Mouse (Mus musculus) spleen, adult 2 months (tissue): ENCODE measurements at regions not wholly inside any gene's neighbourhood (a gene's known extent, or its start where the extent isn't known, plus 50 kb on each side); places are given as distances from the start of the nearest gene placed in this dataset.

ENCODE experiments used
- CTCF ChIP-seq: fragments of 200-500 bp; IDR thresholded peaks from 2 replicates; pipeline ENCODE4 v1.5.1; 2011; ENCODE audit warnings: mild to moderate bottlenecking, inconsistent platforms; ENCODE audit not compliant: insufficient read depth, insufficient read length, insufficient replicate concordance; ENCODE audit errors: extremely low read depth
- POLR2A ChIP-seq: fragments of 200-500 bp; IDR thresholded peaks from 2 replicates; pipeline ENCODE4 v1.6.1; 2011; ENCODE audit warnings: low read depth, low read length, inconsistent platforms

DNA sequence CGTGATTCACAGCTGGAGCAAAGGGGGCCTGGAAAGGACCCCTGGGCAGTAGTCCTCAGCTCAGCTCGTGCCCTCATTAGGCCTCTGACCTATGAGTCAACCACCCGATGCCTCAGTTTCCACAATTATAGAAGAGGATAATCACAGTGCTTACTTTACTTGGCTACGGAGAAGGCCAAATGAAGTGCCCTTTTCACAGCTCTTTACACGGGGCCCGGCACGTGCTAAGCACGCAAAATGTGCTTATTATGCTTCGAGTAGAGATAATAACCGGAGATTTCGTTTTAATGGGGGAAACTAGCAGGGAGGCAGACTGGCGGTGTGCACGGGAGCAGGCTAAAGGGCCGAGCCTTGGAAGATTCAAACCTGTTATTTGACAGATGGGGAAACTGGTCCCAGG is 102.4 kb upstream of the Jun start:
- TF ChIP-seq CTCF = no peak
- TF ChIP-seq POLR2A = no peak
